Mouse (Mus musculus) limb, embryonic 14.5 days (tissue): ENCODE results near the gene Tcl1b1. TPM values are rescaled to one million over a fixed set of nuclear protein-coding genes. Genes with fewer than 3 reads are reported as not detected.

Experiments used
- ATAC-seq: fragments of 200-750 bp; cut with Nextera tagmentation; 2 replicates; pipeline ENCODE4 v1.8.0; 2017; ENCODE audit warnings: low read depth, moderate number of reproducible peaks, moderate TSS enrichment; ENCODE audit not compliant: low FRiP score
- DNase-seq: peaks from one replicate; pipeline ENCODE4 v3.0.0-alpha.2; 2015; ENCODE audit warnings: low spot score
- H3K27ac ChIP-seq: fragments of 300-500 bp; sonication (generic); replicated peaks from 2 replicates; pipeline ENCODE4 v1.5.1; 2014; ENCODE audit warnings: low read depth, mild to moderate bottlenecking, low read length, moderate library complexity, mixed read lengths
- H3K27me3 ChIP-seq: fragments of 300-500 bp; sonication (generic); 2 replicates; pipeline ENCODE4 v1.6.1; 2014; ENCODE audit warnings: low read length, mixed read lengths; ENCODE audit not compliant: control insufficient read depth, insufficient read depth
- H3K36me3 ChIP-seq: fragments of 300-500 bp; sonication (generic); 2 replicates; pipeline ENCODE4 v1.6.1; 2014; ENCODE audit warnings: mild to moderate bottlenecking, low read length, moderate library complexity, mixed read lengths; ENCODE audit not compliant: control insufficient read depth, insufficient read depth
- H3K4me1 ChIP-seq: fragments of 300-500 bp; sonication (generic); 2 replicates; pipeline ENCODE4 v1.6.1; 2014; ENCODE audit warnings: antibody characterized with exemption, low read length, mixed read lengths; ENCODE audit not compliant: control insufficient read depth, insufficient read depth
- H3K4me2 ChIP-seq: fragments of 300-500 bp; sonication (generic); replicated peaks from 2 replicates; pipeline ENCODE4 v1.6.1; 2014; ENCODE audit warnings: low read depth, mild to moderate bottlenecking, low read length, moderate library complexity; ENCODE audit not compliant: severe bottlenecking
- H3K4me3 ChIP-seq: fragments of 300-500 bp; sonication (generic); replicated peaks from 2 replicates; pipeline ENCODE4 v1.5.1; 2014; ENCODE audit warnings: low read length
- H3K9ac ChIP-seq: fragments of 300-500 bp; sonication (generic); 2 replicates; pipeline ENCODE4 v1.6.1; 2014; ENCODE audit warnings: mild to moderate bottlenecking, low read depth, low read length, moderate library complexity; ENCODE audit not compliant: severe bottlenecking
- H3K9me3 ChIP-seq: fragments of 300-500 bp; sonication (generic); 2 replicates; pipeline ENCODE4 v1.6.1; 2016; ENCODE audit warnings: low read length; ENCODE audit not compliant: control insufficient read depth
- POLR2A ChIP-seq: fragments of 200-500 bp; IDR thresholded peaks from 2 replicates; pipeline ENCODE4 v1.8.0; 2012; ENCODE audit warnings: inconsistent platforms, mild to moderate bottlenecking, moderate library complexity, borderline replicate concordance; ENCODE audit not compliant: insufficient read depth, insufficient read length; ENCODE audit errors: extremely low read depth
- WGBS: fragments of 180-500 bp; shearing (Covaris S2); extraction: QIAGEN DNeasy Blood & Tissue Kit; methylation state at CpG from one replicate; pipeline ENCODE4 v1.1.7; 2014; 5-methylcytosine and 5-hydroxymethylcytosine counted together
- polyA plus RNA-seq, 2 experiments: library from polyadenylated mRNA; depleted of rRNA in 1 of 2; stranded (reverse) in 1 of 2; unstranded in 1 of 2; fragments of >200 nt; fragmentation: Nextera tagmentation in 1 of 2; extraction: Ambion mirVana in 1 of 2; gene quantifications; 2 replicates each; pipeline versions ENCODE4 v1.2.1 to v1.2.3; 2012 to 2014

Gene Tcl1b1
- polyA plus RNA-seq, 2 experiments: not detected

DNA sequence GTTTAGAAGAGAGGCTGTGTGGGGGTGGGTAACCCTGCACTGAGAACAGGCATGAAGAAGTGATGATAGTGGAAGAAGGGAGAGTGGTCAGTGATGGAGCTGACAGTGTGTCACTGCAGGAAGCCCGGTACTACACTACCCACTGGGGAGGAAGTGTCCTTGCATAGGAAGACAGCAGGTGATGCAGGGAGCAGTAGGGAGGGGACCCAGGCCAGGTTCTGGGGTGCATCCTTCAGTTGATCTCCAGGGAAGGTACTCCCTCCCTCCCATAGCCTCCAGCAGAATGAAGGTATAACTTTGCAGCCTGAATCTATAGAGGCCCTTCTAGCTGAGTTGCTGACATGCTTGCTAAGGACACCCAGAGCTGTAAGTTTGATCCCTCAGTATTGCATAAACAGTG is 47.6 kb downstream of the Tcl1b1 start:
- H3K27ac ChIP-seq: no peak overlapping the region
- 67% methylated on average over 1 of the region's 1 CpGs for WGBS
- H3K36me3 ChIP-seq: no peaks in the 10 kb centered on the region
- ATAC-seq (no peak), DNase-seq (no peak)
- H3K9me3 ChIP-seq: no peaks in the 10 kb centered on the region
- peaks cover 5% of the 10 kb centered on the region; the same call in 1 of the 2 replicates for H3K4me1 ChIP-seq
- no peak overlapping the region for H3K4me3 ChIP-seq
- TF ChIP-seq POLR2A: no peak
- no peak overlapping the region for H3K9ac ChIP-seq
- H3K4me2 ChIP-seq: no peak overlapping the region
- H3K27me3 ChIP-seq: no peaks in the 10 kb centered on the region

DNA sequence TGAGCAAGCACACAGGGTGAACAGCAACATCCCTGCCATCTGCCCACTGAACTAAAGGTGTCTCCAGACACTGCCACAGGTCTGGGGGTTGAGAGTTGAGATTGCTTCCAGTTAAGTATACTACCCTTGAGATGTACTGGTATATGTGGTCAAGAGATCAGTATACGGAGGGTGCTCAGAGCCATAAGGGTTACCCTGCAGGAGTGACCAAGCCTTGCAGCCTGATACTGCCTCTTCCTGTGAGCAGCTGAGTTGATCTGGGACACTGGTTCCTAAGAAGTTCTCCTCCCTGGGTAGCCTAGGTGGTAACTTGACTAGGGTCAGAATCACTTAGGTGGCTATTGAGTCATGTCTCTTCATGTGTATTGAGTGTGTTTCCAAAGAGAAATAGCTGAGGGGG is 49.0 kb downstream of the Tcl1b1 start:
- 91% methylated on average over 1 of the region's 1 CpGs for WGBS
- H3K27ac ChIP-seq: no peak overlapping the region
- no peak for ATAC-seq
- H3K4me2 ChIP-seq: no peak overlapping the region
- H3K36me3 ChIP-seq: no peaks in the 10 kb centered on the region
- H3K9ac ChIP-seq: no peak overlapping the region
- no peak overlapping the region for H3K4me3 ChIP-seq
- no peak for DNase-seq
- peaks cover 6% of the 10 kb centered on the region; the same call in 1 of the 2 replicates for H3K4me1 ChIP-seq
- no peaks in the 10 kb centered on the region for H3K9me3 ChIP-seq
- no peaks in the 10 kb centered on the region for H3K27me3 ChIP-seq
- no peak for TF ChIP-seq POLR2A

DNA sequence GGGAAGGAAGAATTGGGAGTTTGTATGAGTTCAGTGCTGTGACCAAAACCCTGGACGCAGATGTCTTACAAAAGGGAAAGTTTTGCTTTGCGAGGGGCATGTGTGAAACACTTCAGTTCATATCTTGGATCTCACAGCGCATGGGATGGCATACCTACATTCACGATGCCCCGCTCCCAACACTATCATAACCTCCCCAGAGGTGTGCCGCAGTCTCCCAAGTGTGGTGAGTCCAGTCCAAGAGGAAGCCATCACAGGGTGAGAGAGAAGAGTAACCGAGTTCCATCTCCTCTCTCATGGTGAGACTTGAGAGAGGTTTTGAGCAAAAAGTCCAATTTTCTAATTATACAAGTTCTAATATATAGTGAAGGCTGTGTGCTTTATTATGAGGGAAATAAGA is 49.7 kb downstream of the Tcl1b1 start:
- DNase-seq (no peak), ATAC-seq (no peak)
- TF ChIP-seq POLR2A: no peak
- Histone ChIP-seq H3K27me3 (no peaks in the 10 kb centered on the region), H3K27ac (no peak overlapping the region), H3K4me1 (peaks cover 6% of the 10 kb centered on the region; the same call in 1 of the 2 replicates), H3K9ac (no peak overlapping the region), H3K36me3 (no peaks in the 10 kb centered on the region), H3K9me3 (no peaks in the 10 kb centered on the region), H3K4me3 (no peak overlapping the region), H3K4me2 (no peak overlapping the region)
- 96% methylated on average over 7 of the region's 7 CpGs for WGBS

Other genes starting within 250 kb of the Tcl1b1 start
- gene Syne3, start 149.9 kb upstream of the Tcl1b1 start, polyA plus RNA-seq (2012; rRNA removed): 2.6 and 3.0 TPM in 2 replicates
- gene Syne3, start 149.9 kb upstream of the Tcl1b1 start, polyA plus RNA-seq (2014; fragmentation: Nextera tagmentation; extraction: Ambion mirVana): 1.2 and 2.0 TPM in 2 replicates
- 70.0 and 85.1 TPM in 2 replicates for gene Glrx5, start 127.0 kb upstream of the Tcl1b1 start, polyA plus RNA-seq (2012; rRNA removed)
- gene Glrx5, start 127.0 kb upstream of the Tcl1b1 start, polyA plus RNA-seq (2014; fragmentation: Nextera tagmentation; extraction: Ambion mirVana): 163 and 175 TPM in 2 replicates
- gene Tcl1b2, start 13.7 kb upstream of the Tcl1b1 start, polyA plus RNA-seq (2012; rRNA removed): 0.05 and 0.17 TPM in 2 replicates
- not detected in 2 replicates for gene Tcl1b2, start 13.7 kb upstream of the Tcl1b1 start, polyA plus RNA-seq (2014; fragmentation: Nextera tagmentation; extraction: Ambion mirVana)
- gene Tcl1b5, start 16.7 kb downstream of the Tcl1b1 start, polyA plus RNA-seq (2012; rRNA removed): not detected in 2 replicates
- not detected in 2 replicates for gene Tcl1b5, start 16.7 kb downstream of the Tcl1b1 start, polyA plus RNA-seq (2014; fragmentation: Nextera tagmentation; extraction: Ambion mirVana)
- not detected in 2 replicates for gene Tcl1b3, start 31.4 kb downstream of the Tcl1b1 start, polyA plus RNA-seq (2012; rRNA removed)
- gene Tcl1b3, start 31.4 kb downstream of the Tcl1b1 start, polyA plus RNA-seq (2014; fragmentation: Nextera tagmentation; extraction: Ambion mirVana): not detected in 2 replicates
- gene Tcl1b4, start 42.3 kb downstream of the Tcl1b1 start, polyA plus RNA-seq (2012; rRNA removed): not detected in 2 replicates
- gene Tcl1b4, start 42.3 kb downstream of the Tcl1b1 start, polyA plus RNA-seq (2014; fragmentation: Nextera tagmentation; extraction: Ambion mirVana): not detected in 2 replicates
- not detected in 2 replicates for gene Tcl1, start 63.1 kb downstream of the Tcl1b1 start, polyA plus RNA-seq (2012; rRNA removed)
- not detected in 2 replicates for gene Tcl1, start 63.1 kb downstream of the Tcl1b1 start, polyA plus RNA-seq (2014; fragmentation: Nextera tagmentation; extraction: Ambion mirVana)
- gene Tunar, start 174.2 kb downstream of the Tcl1b1 start, polyA plus RNA-seq (2012; rRNA removed): 0.31 and 0.40 TPM in 2 replicates
- gene Tunar, start 174.2 kb downstream of the Tcl1b1 start, polyA plus RNA-seq (2014; fragmentation: Nextera tagmentation; extraction: Ambion mirVana): 0.19 and 0.21 TPM in 2 replicates